Mouse (Mus musculus) intestine, postnatal 0 days (tissue): ENCODE measurements around the gene Cacng2. TPM values are rescaled to one million over a fixed set of nuclear protein-coding genes. Genes with fewer than 3 reads are reported as not detected.

ENCODE experiments used
- ATAC-seq: fragments of 200-750 bp; cut with Nextera tagmentation; 2 replicates; pipeline ENCODE4 v1.8.0; 2017; ENCODE audit warnings: mild to moderate bottlenecking, moderate TSS enrichment, moderate library complexity
- H3K27ac ChIP-seq: fragments of 300-500 bp; sonication (generic); 2 replicates; pipeline ENCODE4 v1.5.1; 2014; ENCODE audit warnings: mild to moderate bottlenecking, low read depth, low read length, moderate library complexity
- H3K27me3 ChIP-seq: fragments of 300-500 bp; sonication (generic); replicated peaks from 2 replicates; pipeline ENCODE4 v1.6.1; 2014; ENCODE audit warnings: low read length, mixed read lengths; ENCODE audit not compliant: control insufficient read depth, insufficient read depth
- H3K36me3 ChIP-seq: fragments of 300-500 bp; sonication (generic); 2 replicates; pipeline ENCODE4 v1.6.1; 2014; ENCODE audit warnings: mild to moderate bottlenecking, moderate library complexity; ENCODE audit not compliant: control insufficient read depth, insufficient read depth
- H3K4me1 ChIP-seq: fragments of 300-500 bp; sonication (generic); replicated peaks from 2 replicates; pipeline ENCODE4 v1.6.1; 2014; ENCODE audit warnings: antibody characterized with exemption, low read length, mixed read lengths; ENCODE audit not compliant: control insufficient read depth, insufficient read depth
- H3K4me2 ChIP-seq: fragments of 300-500 bp; sonication (generic); replicated peaks from 2 replicates; pipeline ENCODE4 v1.6.1; 2014; ENCODE audit warnings: low read depth, mild to moderate bottlenecking, moderate library complexity
- H3K4me3 ChIP-seq: fragments of 300-500 bp; sonication (generic); 2 replicates; pipeline ENCODE4 v1.5.1; 2014; ENCODE audit warnings: low read depth, low read length
- H3K9ac ChIP-seq: fragments of 300-500 bp; sonication (generic); 2 replicates; pipeline ENCODE4 v1.6.1; 2014; ENCODE audit warnings: mild to moderate bottlenecking, low read depth, low read length
- H3K9me3 ChIP-seq: fragments of 300-500 bp; sonication (generic); 2 replicates; pipeline ENCODE4 v1.6.1; 2016; ENCODE audit warnings: mixed run types; ENCODE audit not compliant: control insufficient read depth
- CTCF ChIP-seq: sonication (generic); IDR thresholded peaks from 2 replicates; pipeline ENCODE4 v1.5.1; 2016; ENCODE audit warnings: low read depth, mild to moderate bottlenecking, control low read depth, antibody characterized with exemption, moderate library complexity
- WGBS: fragments of 180-500 bp; shearing (Covaris S2); extraction: QIAGEN DNeasy Blood & Tissue Kit; methylation state at CpG from one replicate; pipeline ENCODE4 v1.1.7; 2014; 5-methylcytosine and 5-hydroxymethylcytosine counted together
- polyA plus RNA-seq: library from polyadenylated mRNA; unstranded; fragments of >200 nt; fragmentation: Nextera tagmentation; extraction: Ambion mirVana; gene quantifications from 2 replicates; pipeline ENCODE4 v1.2.1, GENCODE M21; 2015

The Cacng2 gene
- polyA plus RNA-seq, 1 experiment from 2014 or later = 0.05 TPM

DNA sequence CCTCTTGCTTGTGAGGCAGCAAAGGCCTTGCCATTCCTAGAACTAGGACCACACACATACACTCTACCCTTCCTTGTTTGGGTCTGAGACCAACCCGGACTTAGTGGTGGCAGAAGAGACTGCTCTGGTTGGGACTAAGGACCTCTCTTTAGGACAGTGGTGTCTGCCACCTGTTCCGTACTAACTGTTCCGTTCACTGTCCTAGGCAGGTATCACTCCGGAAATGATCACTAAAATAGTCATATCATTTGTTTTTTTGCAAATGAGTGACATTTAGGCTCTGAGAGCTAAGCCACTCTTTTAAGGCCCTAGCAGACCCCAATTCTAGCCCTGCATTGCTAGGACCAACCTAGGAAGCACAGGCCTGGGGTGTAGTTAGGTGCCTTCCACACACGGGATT is 26.2 kb downstream of the Cacng2 start:
- 81% methylated on average over 5 of the region's 5 CpGs for WGBS
- Histone ChIP-seq H3K27ac (no peak overlapping the region), H3K36me3 (no peaks in the 10 kb centered on the region), H3K4me2 (no peak overlapping the region), H3K9me3 (no peaks in the 10 kb centered on the region), H3K4me3 (no peak overlapping the region), H3K27me3 (no peaks in the 10 kb centered on the region), H3K4me1 (no peaks in the 10 kb centered on the region), H3K9ac (no peak overlapping the region)
- no peak for ATAC-seq
- TF ChIP-seq CTCF = no peak

- Histone ChIP-seq H3K9ac (no peak overlapping the region), H3K36me3 (no peaks in the 10 kb centered on the region), H3K27ac (no peak overlapping the region), H3K4me1 (no peaks in the 10 kb centered on the region), H3K4me3 (no peak overlapping the region), H3K27me3 (no peaks in the 10 kb centered on the region), H3K4me2 (no peak overlapping the region), H3K9me3 (no peaks in the 10 kb centered on the region)
- WGBS = 58% methylated on average over 13 of the region's 13 CpGs
- no peak for ATAC-seq
- TF ChIP-seq CTCF = no peak
Observed at GRCm38 (mm10) chr15:78082841-78083572, 36.8 kb downstream of the Cacng2 start.

DNA sequence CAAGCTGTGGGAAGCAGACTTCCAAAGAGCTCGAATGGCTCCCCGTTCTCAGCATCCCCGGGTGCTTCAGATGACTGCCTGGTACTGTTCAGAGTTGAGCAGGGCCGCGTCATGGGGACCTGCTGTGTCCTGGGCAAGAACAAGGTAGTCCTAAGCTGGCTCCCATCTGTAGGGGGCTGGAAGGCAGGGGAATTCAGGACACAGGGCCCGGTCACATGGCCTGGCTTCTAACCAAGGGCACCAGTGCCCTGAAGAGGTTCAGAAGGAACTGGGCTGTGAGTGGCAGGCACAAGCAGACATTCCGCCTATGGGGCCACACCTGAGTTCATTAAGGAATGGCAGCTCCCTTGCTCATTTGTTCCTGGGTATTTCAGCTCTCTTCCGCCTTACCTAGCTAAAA is 37.7 kb downstream of the Cacng2 start:
- Histone ChIP-seq H3K27ac (no peak overlapping the region), H3K36me3 (no peaks in the 10 kb centered on the region), H3K9me3 (no peaks in the 10 kb centered on the region), H3K4me3 (no peak overlapping the region), H3K27me3 (no peaks in the 10 kb centered on the region), H3K4me2 (no peak overlapping the region), H3K4me1 (no peaks in the 10 kb centered on the region), H3K9ac (no peak overlapping the region)
- 60% methylated on average over 8 of the region's 8 CpGs for WGBS
- ATAC-seq = no peak
- no peak for TF ChIP-seq CTCF

DNA sequence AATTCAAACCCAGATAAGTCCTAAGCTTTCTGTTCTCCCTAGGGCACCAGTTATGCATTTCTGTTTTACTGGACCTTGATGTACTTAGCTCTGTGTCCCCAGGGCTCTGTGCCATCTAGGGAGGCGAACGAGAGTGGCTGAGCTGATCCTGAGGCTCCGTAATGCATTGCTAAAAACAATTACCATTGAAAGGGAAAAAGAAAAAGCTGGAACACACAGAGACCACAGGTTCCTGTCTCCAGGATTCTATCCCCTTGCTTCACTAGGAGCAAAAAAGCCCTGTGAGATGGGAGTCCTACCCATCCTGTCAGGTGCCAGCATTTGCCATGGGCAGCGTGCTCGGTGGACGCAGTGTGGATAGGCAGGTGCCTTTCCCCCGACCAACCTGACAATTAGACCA is 38.4 kb downstream of the Cacng2 start:
- Histone ChIP-seq H3K36me3 (no peaks in the 10 kb centered on the region), H3K9ac (no peak overlapping the region), H3K27me3 (no peaks in the 10 kb centered on the region), H3K4me2 (no peak overlapping the region), H3K4me1 (no peaks in the 10 kb centered on the region), H3K9me3 (no peaks in the 10 kb centered on the region), H3K27ac (no peak overlapping the region), H3K4me3 (no peak overlapping the region)
- 85% methylated on average over 7 of the region's 7 CpGs for WGBS
- no peak for ATAC-seq
- no peak for TF ChIP-seq CTCF

DNA sequence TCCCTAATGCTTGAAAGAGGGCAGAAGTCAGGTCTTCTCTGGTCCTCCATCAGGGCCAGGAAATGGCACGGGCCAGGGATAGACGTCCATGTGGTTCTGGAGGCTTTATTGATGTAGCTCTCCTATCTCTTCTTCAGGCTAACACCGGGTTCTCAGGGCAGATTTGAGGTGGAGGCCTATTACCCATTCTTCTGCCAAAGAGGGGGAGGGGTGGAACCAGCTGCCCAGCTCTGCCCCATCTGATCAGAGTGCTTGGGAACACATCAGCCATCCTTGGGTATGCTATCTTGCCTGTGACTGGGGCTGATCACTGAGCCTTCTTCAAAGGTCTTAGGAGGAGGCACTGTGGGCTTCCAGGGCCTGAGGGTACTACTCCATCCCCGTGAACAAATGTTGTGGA is 39.5 kb downstream of the Cacng2 start:
- no peak for TF ChIP-seq CTCF
- Histone ChIP-seq H3K4me1 (no peaks in the 10 kb centered on the region), H3K36me3 (no peaks in the 10 kb centered on the region), H3K4me2 (no peak overlapping the region), H3K27me3 (no peaks in the 10 kb centered on the region), H3K9ac (no peak overlapping the region), H3K9me3 (no peaks in the 10 kb centered on the region), H3K4me3 (no peak overlapping the region), H3K27ac (no peak overlapping the region)
- no peak for ATAC-seq
- WGBS = 70% methylated on average over 4 of the region's 4 CpGs

DNA sequence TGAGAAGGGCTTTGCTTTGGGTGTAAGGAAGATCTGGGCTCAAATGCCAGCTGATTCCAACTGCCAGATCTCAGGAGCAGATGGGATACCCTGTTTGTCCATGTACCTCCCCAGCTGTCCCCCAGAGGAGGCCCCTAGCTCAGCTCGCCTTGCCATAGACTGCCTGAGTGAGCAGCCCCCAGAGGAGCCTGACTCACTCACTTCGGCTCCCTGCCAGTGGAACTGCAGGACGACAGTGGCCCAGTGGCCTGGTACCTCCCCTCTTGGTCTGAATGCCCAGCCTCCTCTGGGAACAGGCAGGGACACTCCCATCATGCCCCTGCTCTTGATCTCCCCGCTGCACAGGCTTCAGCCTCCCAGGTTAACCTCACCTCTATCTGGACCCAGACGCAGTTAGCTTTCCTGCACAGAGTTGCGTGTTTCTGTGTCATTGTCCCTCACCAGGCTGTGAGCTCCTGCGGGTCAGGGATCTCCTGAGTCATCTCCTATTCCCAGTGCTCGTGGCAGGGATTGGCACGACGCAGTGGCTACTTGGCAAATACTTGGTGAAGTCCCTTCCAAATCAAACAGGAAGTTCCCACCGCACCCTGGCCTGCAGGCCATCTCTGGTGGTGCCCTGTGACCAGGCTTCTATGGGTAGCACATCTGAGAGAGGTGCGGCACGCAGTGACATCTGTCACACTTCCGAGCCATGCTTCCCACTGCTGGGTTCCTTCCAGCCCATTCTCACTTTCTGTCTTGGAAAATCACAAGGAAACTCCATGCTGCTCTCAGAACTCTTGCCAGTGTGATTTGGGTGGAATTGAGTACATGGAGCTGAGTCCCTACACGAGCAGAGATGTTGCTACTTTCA is 40.8 kb downstream of the Cacng2 start:
- no peaks in the 10 kb centered on the region for H3K9me3 ChIP-seq
- WGBS = 61% methylated on average over 15 of the region's 15 CpGs
- H3K36me3 ChIP-seq = no peaks in the 10 kb centered on the region
- TF ChIP-seq CTCF = no peak
- H3K4me1 ChIP-seq = no peaks in the 10 kb centered on the region
- no peak overlapping the region for H3K9ac ChIP-seq
- no peak for ATAC-seq
- H3K4me3 ChIP-seq = no peak overlapping the region
- H3K27me3 ChIP-seq = no peaks in the 10 kb centered on the region
- H3K4me2 ChIP-seq = no peak overlapping the region
- no peak overlapping the region for H3K27ac ChIP-seq
